Mouse (Mus musculus): ENCODE measurements around the gene Hoxb4.

The Hoxb4 gene

DNA sequence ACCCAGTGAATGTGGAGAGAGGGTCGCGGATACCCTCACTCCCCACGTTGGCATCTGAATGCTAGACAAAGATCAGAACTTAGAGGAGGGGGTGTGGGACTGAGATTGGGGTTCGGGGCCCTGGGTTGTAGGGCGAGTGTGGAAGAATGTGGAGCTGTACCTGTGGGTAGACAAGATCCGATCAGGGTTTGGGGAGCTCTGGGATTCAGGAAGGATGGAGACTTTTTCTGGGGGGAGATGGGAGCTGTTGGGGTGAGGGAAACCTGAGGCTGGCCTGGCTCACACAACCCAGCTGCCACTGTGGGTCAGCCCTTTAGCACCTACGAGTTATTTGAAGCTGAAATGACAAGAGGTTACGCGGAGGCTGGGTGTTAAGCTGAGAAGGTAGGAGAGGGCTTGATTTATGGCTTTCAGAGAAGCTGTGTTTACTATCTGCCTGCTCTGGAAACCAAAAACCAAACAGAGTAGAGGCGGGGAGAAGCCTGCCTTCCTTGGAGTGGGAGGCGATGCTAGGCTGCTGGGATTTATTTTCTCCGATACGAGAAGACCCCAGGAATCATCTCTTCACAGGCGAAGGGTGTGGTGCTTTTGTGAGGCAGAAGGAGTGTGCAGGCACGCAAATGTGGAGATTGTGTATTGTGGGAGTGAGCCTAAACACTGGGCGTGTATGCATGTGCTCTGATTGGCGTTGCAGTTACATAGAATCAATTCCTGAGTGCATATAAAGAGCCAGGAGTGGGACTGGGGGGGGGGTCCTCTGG lies 15.4 kb downstream of the Hoxb4 start:
- no peak for DNase-seq (ENCODE audit: low spot score in 2 of 2)

DNA sequence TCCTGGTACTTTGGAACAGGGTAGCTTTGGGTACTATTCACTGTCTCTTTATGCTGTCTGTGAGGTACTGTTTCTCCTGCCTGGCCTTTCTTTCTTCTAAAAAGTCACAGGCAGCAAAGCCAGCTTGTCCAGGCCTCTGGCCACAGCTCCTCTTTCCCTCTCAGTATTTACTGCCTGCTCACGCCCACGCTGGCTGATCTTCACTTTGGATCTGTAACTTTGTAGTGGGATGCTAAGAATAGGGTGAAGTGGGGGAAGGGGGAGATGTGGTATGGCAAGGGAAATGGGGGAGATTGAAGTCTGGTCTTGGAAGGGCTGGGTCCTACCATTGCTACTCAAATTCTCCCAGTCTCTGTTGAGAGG lies 15.9 kb downstream of the Hoxb4 start:
- DNase-seq (ENCODE audit: low spot score in 2 of 2): no peak

DNA sequence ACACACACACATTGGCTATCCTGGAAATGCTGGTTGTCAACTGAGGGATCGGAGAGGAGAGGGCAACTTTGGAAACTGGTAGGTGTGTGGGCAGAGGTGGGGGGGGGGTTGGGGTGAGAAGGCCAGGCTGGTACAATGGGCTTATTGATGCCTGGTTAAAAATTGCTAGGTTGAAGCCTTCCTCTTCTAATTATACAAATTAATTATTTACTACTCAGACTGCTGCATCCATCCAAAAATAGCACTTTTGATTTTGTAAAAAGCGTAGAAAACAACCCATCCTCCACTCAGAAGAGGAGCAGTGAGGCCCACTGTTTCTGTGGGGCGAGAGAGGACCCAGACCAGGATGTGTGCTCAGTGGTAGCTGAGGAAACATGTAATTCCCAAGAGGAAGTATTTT lies 16.9 kb downstream of the Hoxb4 start:
- DNase-seq (ENCODE audit: low spot score in 2 of 2): no peak

DNA sequence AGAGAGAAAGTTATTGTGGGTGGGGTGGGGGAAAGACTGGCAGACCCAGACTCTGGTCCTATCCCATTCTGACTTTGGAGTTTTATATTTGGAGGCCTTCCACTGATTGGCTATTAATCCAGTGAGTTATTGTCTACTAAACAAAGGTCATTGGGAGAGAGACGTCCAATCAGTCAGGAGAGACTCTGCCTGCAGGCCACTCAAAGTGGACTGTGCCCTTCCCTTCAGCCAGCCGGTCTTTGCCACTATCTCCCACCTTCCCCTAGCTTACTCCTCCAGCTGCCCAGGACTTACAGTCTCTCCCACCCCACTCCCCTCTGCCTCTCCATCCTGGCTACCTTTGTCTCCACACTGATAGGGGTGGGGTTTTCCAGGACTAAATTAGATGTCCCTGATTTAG lies 18.5 kb downstream of the Hoxb4 start:
- no peak for DNase-seq (ENCODE audit: low spot score in 2 of 2)

DNA sequence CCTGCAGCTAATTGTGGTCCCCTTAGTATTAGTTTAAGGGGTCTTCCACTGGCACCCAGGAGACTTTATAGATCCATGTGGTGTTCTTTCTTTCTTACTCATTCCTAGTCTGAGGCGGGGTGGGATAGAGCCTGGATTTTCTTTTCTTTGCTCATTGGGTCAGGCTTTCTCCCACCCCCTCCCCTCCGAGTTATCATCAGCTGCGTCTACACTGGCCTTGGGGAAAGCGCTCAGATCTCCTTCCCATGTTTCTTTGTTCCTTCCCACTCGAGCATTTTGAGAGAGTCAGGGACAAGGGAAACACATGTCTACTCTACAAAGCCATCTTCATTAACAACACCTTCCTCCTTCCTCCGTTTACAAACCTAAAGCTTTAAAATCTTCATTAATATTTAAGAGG lies 19.0 kb downstream of the Hoxb4 start:
- DNase-seq (ENCODE audit: low spot score in 2 of 2): no peak

DNA sequence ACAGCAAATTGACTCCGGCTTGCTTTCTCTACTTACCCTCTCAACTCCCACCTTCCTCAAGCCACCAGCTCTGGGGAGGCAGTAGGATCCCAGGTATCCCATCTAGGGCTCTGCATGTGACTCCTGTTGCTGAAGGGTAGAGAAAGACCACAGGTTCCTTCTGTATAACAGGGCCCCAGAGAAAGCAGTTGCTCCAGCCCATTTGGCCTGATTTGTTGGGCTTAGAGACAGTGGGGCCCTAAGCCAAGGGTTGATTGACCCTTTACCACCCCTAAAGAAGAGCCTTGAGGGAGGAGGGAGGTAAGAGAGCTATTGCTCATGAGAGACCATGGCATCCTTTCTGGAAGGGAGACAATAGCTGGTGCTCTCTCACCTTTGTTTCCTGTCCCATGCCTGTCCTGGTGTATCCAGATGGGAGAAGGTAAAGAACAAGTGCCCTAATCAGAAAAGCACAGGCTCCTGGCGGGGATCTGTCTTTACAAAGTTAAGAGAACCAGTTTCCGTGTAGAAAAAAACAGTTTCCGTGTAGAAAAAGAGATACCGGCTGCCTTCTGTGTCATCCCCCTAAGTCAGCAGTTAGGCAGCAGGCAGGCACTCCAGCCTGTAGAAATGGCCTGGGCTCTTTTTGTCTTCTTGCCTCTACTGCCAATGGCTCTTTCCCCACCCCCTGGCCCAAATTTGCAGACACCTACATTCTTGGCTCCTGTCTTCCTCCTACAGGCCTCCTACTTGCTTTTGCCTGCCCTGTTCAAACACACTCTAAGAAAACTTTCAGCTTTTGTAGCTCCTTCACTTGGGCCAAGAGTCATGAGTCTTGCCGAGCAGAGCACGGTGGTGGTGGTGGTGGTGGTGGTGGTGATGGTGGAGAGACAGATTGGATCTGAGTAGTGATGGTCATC lies 21.1 kb downstream of the Hoxb4 start:
- DNase-seq (ENCODE audit: low spot score in 2 of 2): no peak

DNA sequence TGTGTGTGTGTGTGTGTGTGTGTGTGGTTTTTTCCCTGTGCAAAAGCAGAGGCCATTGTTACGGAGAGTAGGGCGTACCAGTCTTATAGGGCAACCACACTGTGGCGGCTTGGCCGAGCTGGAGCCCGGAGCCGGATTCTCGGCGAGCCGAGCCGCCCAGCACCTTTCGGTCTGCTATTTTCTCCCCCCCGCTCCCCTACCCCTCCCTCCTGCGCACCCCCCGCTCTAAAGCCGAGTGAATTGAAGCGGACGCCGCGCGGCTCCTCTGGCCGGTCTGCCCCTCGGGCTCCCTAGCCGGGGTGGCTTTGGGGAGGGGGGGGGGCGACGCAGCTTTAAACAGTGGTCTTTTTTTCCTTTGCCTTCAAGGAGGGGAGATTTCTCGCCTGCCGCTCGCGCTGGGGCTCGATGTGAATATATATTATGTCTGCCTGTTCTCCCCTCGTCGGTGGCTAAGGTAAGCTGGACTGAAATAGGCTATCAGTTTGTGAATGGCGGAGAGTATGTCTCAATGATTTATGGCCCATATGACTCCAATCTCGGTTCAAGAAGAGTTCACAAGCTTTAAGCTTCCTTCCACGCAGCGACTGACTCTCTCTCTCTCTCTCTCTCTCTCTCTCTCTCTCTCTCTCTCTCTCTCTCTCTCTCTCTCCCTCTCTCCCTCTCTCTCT lies 22.8 kb downstream of the Hoxb4 start:
- DNase-seq (ENCODE audit: low spot score in 2 of 2): no peak

DNA sequence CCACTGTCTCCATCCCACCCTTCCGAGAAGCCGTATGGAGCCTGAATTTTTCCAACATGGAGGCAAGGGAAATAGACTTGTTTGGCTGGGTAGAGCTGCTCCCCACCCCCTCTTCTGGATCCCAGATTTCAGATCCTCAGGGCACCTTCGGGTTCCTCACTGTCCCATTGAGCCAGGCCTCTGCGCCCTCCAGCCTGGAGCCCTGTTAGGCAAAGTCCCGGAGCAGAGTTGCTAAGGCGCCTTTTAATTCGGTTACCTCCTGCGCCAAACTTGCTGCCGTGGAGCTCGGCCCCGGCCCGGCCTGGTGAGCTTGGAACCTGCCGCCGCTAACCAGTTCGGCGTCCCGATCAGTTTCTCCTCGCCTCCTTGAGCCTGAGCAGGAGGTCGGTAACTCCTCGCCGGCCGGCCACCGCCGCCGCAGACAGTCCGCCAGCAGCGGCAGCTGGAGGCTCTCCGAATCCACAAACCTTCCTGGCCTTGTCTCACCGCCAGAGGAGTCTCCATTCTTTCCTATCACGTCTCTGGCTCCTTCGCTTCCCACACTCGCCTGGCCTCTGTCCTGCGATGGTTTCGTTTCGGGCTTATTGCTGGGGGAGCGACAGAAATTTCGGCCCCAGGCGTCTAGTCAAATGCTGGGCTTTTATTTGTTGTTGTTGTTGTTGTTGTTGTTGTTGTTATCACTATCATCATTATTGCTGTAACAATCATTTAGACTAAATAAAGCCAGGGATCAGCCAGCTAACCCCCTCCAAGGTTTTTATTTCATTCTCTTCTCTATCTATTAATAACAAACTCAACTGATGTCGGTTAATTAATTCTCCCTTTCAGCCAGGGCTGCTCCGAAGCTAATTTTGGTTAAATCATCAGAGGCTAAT lies 23.9 kb downstream of the Hoxb4 start:
- no peak for DNase-seq (ENCODE audit: low spot score in 2 of 2)

DNA sequence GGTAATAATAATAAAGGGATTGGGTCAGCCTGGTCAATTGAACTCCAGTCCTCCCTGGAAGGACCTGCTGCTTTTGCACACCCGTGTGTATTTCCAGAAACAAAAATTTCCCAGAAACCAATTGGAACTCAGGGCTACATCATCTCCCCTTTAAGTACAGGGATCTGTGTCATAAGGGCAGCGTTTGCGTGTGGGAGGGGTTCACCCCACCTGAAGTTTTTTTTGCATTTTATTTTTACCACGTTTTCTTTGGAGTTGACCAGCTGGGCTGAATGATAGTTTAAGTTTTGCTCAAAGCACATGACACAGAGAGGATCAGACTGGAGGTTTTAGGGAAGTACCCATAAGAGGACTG lies 24.5 kb downstream of the Hoxb4 start:
- DNase-seq (ENCODE audit: low spot score in 2 of 2): no peak

DNA sequence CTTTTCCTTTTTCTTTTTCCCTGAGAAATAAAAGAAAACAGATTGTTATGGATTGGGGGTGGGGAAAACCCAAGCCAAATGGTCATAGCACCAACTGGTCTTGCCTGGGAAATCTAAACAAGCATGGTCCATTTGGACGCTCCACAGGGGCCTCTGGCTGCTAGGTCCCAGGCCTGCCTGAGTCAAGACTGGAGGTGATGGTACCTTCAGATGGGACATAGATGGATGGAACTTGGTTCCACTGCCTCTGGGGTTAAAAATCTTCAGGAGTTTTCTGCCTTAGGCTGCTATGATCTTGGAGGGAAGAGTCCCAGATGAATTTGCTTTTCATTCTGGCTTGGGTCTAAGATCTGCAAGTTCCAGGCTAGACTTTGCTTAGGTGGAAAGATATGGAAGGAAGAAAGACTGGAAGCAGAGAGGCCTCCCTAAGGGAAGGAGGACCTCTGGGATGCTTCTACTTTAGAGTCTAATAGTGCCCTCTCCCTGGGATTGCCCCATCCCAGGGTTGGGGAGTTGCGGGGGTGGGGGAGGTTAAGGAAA lies 25.2 kb downstream of the Hoxb4 start:
- no peak for DNase-seq (ENCODE audit: low spot score in 2 of 2)

DNA sequence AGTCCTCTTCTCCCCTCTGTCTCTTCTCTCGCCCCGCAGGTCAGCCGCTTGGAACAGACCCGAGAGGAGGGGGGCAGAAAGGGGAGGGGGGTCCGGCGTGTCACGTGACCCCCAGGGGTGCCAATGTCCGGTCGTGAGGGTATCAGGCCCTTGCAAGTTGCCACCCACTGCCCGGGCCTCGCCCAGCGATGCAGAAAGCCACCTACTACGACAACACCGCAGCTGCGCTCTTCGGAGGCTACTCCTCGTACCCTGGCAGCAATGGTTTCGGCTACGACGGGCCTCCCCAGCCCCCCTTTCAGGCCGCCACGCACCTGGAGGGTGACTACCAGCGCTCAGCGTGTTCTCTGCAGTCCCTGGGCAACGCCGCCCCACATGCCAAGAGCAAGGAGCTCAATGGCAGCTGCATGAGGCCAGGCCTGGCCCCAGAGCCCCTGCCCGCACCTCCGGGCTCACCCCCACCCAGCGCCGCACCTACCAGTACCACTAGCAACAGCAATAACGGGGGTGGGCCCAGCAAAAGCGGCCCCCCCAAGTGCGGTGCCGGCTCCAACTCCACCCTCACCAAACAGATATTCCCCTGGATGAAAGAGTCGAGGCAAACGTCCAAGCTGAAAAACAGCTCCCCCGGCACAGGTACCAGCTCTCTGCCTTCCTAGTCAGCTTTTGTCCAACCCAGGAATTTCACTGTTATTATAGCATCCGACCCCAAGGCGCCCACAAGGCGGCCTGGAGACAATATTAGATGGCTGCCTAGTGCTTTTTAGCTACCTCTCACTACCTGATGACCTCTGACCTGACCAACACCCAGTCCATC lies 26.2 kb downstream of the Hoxb4 start:
- DNase-seq (ENCODE audit: low spot score in 2 of 2): no peak

DNA sequence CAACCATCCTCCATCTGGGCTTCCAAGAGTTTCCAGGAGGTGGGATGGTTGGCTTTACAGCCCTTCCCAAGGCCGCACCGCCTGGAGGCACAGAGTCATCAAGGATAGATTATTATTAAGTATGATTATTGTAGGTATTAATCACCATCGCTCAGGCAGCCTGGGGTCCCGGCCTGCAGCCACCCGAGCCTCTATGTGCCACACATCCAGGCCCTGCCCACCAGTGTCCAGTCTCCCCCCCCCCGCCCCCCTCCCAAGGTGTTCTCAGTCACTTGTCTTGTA lies 26.8 kb downstream of the Hoxb4 start:
- DNase-seq (ENCODE audit: low spot score in 2 of 2): no peak

DNA sequence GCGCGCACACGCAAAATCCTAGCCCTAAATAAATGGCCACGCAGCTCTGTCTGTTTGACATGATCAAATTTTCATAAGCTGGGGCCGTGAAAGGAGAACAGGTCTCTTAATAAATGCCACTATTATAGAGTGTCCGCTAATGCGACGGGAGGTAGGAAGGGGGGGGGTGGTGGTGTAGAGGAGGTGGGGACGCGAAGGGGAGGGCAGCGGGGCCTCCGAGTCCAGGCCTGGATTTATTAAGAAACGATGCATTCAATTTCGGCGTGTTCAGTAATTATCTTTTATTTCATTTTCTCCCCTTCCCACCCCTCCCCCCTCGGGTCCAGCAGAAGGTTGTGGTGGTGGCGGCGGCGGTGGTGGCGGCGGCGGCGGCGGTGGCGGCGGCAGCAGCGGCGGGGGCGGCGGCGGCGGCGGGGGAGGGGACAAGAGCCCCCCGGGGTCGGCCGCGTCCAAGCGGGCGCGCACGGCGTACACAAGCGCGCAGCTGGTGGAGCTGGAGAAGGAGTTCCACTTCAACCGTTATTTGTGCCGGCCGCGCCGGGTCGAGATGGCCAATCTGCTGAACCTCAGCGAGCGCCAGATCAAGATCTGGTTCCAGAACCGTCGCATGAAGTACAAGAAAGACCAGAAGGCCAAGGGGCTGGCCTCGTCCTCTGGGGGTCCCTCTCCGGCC lies 27.3 kb downstream of the Hoxb4 start:
- no peak for DNase-seq (ENCODE audit: low spot score in 2 of 2)

DNA sequence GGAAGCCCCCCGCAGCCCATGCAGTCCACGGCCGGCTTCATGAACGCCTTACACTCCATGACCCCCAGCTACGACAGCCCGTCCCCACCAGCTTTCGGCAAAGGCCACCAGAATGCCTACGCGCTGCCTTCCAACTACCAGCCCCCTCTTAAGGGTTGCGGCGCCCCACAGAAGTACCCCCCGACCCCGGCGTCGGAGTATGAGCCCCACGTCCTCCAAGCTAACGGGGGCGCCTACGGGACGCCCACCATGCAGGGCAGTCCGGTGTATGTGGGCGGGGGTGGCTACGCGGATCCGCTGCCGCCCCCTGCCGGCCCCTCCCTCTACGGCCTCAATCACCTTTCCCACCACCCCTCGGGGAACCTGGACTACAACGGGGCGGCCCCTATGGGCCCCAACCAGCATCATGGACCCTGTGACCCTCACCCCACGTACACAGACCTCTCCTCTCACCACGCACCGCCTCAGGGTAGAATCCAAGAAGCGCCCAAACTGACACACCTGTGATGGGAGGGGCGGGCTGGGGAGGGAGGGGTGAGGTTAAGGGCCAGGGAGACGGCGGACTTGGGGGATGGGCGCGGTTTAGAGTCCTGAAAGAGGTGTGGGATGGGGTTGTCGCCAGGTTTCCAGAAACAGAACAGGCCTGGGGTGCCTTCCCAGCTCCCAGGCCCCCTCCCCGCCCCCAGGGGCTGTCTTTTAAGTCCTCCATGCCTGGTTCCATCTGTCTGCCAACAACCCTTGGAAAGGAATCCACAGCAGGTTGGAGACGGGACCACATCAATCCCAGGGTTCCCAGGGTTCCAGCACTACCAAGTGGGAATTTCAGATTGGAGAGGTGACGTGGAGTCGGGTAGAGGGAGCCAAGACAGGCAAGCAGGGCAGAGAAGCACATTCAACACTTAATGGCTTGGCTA lies 28.1 kb downstream of the Hoxb4 start:
- DNase-seq (ENCODE audit: low spot score in 2 of 2): no peak

DNA sequence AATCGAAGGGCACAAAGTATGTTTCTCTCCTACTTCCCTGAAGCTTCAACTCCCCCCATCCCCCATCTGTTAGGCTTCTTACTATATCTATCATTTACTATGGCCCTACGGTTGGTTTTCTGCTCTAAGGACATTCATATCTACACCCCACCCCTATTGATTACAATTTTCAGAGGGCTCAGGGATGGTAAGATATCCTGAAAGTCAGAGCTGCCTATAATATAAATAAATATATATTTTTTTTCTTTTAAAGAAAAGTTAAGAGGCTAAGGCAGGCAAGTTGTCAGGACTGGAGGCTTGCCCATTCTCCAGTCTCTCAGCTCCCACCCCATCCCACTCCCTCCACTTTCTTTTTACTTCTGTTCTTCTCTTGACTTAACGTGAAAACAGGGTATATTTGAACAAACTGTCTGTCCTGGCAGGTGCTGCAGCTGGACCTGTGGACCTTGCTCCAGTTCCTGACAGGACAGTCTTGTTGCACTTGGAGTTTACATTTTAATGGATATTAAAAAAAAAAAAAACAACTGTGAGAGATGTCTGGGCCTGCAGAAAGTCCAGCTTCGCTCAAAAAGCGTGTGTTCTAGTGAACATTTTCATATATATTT lies 29.0 kb downstream of the Hoxb4 start:
- DNase-seq (ENCODE audit: low spot score in 2 of 2): no peak

DNA sequence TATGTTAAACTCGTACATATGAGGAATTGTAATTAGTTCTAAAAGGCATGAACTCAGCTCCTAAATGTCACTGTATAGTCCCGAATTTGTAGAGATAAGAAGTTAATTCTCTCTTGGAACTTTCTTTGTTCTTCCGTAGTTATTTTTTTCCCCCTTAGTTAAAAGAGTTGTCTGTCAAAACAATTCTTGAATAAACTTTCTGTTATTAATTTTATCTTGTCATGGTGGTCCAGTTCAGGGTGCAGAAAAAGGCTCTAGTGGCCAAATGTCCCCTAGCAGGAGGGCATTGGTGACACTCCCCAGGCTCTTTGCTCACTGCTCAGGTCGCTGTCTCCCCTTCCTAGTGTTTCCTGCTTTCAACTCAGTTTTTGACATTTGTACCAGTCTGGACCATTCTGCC lies 29.6 kb downstream of the Hoxb4 start:
- no peak for DNase-seq (ENCODE audit: low spot score in 2 of 2)

DNA sequence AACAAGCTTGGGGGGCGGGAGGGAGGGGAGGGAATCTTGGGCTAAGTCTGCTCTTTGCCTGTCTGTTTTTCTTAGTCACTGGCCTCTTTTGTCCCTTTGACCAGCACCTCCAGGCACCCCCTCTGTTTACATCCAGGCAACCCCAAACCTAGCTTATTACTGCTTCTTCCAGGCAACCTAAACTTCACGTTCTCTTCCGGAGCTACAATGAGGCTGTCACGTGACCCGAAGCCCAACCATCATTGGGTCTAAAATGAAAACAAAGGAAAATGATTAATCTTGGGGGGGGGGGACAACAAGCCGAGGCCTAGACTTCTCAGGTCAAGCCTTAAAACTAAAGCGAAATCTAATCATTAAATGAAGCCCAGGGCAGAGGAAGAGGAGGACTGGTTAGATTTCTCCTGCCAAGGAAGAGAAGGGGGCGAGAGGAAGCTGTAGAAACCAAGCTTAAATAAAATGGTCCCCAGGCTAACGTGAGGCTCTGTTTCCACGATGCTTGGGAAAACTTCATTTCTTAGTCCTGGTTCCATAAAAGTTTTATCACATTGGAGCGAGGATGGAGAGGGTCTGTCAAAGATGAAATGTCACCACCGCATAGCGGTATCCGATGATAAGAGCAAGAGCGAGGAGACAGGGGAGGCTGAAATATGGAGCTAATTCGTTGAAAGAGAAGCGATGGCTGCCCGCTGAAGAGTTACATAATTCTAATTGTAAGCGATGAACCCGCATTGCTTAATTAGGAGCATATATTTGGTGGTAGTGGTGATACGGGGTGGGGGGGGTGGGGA lies 30.3 kb downstream of the Hoxb4 start:
- DNase-seq (ENCODE audit: low spot score in 2 of 2): no peak

DNA sequence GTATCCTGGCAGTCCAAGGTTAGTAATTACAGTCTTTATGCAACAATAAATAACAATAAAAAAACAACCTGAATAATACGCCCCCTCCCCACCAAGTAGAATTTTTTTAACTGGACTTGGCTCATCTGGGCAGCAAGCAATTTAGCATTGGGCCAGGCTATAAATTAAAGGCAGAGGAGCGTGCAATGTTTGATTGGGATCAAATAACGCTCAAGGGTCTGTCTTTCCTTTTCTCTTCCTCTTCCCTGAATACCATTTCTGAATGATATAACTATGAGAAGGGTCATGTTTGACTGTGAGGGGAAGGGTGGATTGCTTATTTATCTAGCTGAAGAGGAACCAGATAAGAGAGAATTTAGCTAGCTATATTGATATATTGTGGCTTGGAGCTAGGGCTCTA lies 30.9 kb downstream of the Hoxb4 start:
- DNase-seq (ENCODE audit: low spot score in 2 of 2): no peak
